Mouse (Mus musculus) cerebellum, adult 2 months (tissue): ENCODE measurements around the gene Mctp1.

Experiments used
- CTCF ChIP-seq: fragments of 200-500 bp; IDR thresholded peaks from 2 replicates; pipeline ENCODE4 v1.5.1; 2011; ENCODE audit warnings: low read depth, mild to moderate bottlenecking, control low read depth, low read length, moderate library complexity, borderline replicate concordance; ENCODE audit not compliant: insufficient read depth
- POLR2A ChIP-seq: fragments of 200-500 bp; IDR thresholded peaks from 2 replicates; pipeline ENCODE4 v1.6.1; 2011; ENCODE audit warnings: low read length, control low read depth, borderline replicate concordance; ENCODE audit not compliant: insufficient read depth

GRCm38 (mm10) chr13:76854306-76854705 is 470.0 kb downstream of the Mctp1 start:
- TF ChIP-seq CTCF (no peak), POLR2A (no peak)
